Mouse (Mus musculus) retina, embryonic 14.5 days (tissue): Measurements from ENCODE around the gene Pigs.

Experiments
- DNase-seq: peaks from one replicate; pipeline ENCODE4 v3.0.0-alpha.2; 2015; ENCODE audit warnings: low spot score

The Pigs gene

DNA sequence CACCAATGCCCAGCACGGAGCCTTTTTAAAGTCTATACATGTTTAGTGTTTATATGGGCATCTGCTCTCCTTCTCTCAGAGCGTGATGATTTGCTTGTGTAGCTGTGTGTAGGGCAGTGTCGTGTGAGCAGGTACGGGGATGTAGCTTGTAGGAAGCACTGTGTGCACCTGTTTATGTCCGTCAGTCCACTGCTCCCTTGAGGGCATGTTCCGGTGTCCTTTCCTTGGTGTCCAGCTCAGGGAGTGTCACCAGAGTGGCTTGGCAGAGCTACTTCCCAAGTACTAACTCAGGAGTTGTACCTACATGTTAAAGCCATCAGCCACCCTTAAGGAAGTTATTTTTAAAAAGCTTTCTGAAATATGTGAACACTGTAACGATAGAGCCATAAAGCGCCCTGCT lies 8.8 kb downstream of the Pigs start:
- DNase-seq = no peak

GRCm38 (mm10) chr11:78341702-78342101 lies 13.5 kb downstream of the Pigs start:
- DNase-seq = no peak

DNA sequence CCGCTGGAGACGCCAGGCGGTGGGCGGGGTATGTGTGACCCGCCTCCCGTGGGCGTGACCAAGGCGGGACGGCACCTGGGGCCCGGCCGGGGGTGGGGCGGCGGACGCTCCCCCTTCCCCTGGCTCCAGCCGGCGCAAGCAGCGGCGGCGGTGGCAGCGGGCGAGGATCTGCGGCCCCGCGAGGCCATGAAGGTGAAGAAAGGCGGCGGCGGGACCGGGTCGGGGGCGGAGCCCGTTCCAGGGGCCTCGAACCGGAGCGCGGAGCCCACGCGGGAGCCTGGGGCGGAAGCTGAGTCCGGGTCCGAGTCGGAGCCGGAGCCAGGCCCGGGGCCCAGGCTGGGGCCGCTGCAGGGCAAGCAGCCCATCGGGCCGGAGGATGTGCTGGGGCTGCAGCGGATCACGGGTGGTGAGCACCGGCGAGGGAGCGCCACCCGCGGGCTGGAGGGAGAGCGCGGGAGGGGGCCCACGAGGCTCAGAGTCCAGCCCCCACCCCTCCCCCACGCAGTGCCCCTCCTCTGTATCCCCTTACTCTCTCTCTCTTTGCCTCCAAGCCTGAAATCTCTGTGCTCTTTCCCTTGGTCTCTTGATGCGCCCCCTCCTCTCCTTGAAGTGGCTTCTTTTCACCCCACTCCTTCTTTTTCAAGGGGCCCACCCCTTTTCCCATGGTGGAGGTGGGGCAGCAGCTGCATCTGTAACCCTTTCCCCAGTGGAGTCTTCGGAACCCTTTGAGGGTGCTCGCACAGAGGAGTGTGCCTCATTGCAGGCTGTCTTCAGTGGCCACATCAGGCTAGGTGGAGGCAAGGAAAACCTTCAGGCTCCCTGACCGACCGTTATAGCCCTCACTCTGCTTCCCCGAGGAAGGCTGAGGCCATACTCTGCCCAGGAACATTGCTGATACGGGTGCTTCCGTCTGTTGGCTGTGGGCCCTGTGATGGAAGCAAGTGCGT lies 15.4 kb downstream of the Pigs start, which contains the start of gene Unc119:
Gene Unc119, plus strand, starts transcription at position 102 of the 947 bp plus-strand sequence.
- DNase-seq = peak; percentile 77

- no peak for DNase-seq
Measured at GRCm38 (mm10) chr11:78344328-78344889, 16.2 kb downstream of the Pigs start.

DNA sequence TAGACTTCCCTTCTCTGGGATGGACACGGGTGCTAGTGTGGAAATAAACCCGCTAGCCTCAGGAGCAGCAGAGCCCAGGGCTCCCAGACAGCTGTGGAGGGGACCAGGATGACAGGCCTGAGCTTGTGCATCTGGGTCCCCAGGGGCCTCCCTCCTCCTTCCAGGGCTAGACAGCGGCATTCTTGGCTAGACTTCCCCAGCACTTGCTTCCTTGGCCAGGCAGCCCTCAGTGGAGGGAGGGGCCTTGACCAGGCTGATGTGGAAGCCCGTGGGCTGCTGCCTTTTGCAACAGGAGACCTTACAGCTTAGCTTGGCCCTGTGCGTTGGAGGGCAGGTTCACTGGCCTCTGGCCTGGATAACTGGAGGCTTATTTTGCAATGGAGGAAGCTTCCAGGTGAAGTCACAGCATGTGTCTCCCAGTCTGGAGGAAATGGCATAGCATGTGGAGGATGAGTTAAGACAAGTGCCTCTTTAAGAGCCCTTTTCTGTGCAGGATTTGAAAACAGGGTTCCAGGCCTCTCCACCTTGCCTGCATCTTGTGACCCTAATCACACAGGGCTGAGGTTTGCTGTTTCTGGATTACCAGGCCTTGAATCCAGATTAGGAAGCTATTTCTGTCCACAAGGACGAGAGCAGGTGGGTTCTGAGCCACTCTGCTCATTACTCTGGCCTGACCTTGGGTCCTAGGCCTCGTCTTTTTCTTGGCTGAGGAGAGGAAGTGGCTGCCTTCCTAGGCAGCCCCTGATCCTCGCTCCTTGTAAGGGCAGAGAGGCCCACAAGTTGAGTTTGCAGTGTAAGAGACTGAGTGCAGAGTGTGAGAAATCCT lies 16.9 kb downstream of the Pigs start:
- DNase-seq = peak; percentile 32

- DNase-seq = no peak
Measured at GRCm38 (mm10) chr11:78345801-78346200, 17.6 kb downstream of the Pigs start.

DNA sequence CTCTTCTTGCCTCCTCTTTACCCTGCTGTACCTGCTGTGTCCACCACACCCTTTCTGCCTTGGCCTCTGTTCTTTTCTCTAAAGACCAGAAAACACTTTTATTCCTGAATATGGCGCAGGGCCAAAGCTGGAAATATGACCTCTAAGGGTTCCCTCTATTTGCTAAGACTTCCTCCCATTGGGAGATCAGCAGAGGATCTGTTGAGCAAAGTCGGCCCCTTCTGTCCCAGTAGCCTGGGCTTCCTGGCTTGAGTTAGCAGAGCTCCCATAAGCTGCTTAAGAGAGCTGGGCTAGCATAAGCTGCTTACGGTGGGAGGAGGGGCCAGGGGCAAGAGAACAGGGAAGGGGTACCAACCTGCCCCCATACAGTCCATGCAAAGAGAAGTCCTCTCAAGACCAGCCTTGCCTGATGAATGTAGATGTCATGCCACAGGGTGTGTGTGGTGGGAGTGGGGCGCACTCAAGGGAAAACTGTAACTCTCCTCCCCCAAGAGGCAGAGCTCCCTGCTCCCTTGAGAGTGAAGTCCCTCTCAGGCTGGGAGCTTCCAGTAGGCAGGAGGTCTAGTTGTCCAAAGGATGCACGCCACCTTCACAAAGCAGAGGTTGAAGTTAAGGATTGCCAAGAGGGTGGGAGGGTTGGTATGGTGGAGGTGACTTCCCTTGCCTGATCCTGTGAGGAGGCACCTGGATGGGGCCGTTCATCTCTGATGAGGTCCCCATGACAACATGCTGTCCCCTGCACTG lies 18.3 kb downstream of the Pigs start:
- DNase-seq = no peak

DNA sequence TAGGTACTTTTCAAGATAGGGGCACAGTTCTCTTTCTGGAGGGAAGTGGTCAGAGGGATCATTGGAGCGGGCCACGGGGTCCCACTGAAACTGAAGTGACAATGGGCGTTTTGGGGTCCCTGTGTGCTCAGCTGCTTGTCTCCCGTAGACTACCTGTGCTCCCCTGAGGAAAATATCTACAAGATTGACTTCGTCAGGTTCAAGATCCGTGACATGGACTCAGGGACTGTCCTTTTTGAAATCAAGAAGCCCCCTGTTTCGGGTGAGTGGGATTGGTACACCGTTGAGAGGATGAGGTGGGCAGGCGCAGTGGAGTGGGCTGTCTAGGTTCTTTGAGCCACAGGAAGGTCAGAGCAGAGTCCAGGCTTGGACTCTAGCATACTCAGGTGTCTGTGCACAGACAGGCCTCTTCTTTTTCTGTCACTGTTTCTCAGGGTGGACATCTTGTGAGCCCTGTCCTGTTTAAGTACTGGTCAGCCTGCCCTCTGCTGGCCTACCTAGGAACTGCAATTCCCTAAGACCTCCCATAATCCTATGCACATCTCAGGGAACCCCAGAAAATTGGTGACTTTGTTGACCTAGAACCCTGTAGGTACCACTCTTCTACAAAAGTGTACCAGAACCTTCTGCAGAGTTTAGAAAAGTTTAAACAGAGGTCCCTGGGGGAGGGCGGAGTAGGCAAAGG lies 19.0 kb downstream of the Pigs start:
- DNase-seq = peak; percentile 94

GRCm38 (mm10) chr11:78347908-78348307 lies 19.7 kb downstream of the Pigs start:
- DNase-seq = no peak

DNA sequence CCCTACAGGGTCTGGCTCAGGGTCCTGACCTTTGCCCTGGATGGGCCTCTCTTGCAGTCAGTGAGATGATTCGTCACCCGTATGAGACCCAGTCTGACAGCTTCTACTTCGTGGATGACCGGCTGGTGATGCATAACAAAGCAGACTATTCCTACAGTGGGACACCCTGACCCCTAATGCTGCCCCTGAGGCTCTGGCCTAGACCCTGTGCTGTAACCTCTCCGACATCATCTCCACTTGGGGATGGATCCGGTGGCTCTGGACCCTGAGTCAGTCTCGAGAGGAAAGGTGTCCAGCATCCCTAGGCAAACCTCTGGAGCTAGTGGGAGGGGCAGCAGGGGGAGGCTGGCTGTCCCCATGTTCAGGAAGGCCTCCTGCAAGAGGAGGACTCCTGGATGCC lies 20.3 kb downstream of the Pigs start:
- no peak for DNase-seq

GRCm38 (mm10) chr11:78349441-78350358 lies 21.5 kb downstream of the Pigs start:
- DNase-seq = no peak

DNA sequence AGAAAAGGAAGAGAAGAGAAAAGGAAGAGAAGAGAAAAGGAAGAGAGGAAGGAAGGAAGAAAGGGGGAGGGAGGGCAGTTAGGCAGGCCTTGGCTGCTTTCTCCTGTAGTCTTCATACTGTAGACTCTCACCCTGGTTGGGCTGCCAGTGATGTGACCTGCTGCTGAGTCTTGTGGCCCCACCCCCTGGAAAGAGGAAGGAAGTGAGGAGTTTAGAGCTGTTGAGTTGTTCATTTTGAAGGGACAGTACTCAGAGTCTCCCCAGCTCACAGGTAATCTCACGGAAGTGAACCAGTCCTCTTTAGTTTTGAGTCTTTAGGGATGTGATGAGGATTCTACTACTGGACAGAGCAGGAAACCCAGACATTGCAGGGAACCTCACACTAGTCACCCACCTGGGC lies 24.9 kb downstream of the Pigs start:
- DNase-seq = no peak

DNA sequence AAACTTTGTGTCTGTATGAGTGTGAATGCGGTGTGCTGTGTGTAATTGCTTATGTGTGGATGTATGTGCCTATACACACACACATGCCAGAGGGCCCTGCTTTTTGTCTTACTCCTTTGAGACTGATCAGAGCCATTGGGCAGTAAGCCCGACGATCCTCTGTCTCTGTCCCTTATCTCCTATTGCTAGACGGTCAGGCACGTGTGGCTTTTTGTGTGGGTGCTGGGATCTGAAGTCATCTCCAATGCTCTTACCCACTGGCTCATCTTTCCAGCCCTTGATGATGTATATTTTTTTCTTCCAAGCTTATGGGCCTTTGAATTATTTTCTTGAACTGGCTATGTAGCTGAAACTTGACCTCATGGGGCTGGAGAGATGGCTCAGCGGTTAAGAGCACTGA lies 26.7 kb downstream of the Pigs start:
- no peak for DNase-seq

DNA sequence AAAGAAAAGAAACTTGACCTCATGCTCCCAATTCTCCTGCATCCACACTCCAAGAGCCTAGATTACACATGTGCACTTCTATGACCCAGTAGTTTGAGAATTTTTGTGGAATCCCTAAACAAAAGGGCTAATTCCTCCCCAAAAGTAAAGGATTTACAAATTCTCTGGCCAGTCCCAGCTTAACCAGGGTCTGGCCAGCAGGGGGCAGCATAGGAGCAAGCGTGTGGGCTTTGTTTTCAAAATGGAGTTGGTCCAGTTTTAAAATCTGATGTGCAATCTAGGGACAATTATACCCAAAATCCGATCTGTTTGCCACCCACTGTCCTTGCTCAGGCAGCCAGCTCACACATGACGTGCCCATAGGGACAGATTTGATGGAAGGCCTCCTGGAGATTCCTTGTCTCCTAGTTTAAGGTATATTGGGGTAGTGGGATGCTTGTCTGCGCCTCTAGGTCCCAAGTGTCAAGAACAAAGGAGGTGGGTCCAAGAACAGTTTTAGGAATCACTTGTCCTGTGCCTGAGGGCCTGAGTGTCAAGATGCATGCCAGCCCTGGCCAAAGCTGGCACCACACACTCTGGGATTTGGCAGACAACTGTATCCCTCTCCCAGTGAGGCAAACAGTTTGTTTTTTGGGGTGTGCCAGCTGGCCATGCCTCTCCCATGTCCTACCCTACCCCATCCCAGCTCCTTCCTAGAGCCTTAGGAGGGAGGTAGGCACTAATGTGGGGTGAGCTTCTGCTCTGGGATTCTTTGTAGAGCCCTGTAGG lies 27.4 kb downstream of the Pigs start:
- peak; percentile 82 for DNase-seq

GRCm38 (mm10) chr11:78358330-78359007 lies 30.3 kb downstream of the Pigs start:
- DNase-seq = peak; percentile 66

- DNase-seq = peak; percentile 89
Measured at GRCm38 (mm10) chr11:78360125-78360788, 32.0 kb downstream of the Pigs start.

DNA sequence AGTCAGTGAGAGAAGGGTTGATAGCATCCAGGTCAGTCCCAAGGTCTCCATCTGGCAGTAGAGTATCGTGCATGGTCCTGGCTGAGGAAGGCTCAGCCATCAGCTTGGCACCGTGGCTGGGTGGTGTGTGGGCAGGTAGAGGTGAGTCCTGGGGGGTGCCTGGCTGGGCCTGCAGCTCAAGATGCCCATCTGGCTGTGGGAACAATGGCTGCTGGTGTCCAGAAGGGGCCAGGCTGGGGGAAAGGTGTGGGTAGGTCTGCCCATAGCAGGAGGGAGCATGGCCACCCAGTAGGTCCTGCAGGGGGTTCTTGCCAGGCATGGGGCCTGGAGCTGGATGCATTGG lies 32.5 kb downstream of the Pigs start:
- no peak for DNase-seq

GRCm38 (mm10) chr11:78363309-78364007 lies 35.2 kb downstream of the Pigs start:
- DNase-seq = no peak
